Mouse (Mus musculus) CH12.LX (cell line): ENCODE data around the gene Gng8. TPM values are rescaled to one million over a fixed set of nuclear protein-coding genes. Genes with fewer than 3 reads are reported as not detected.

ENCODE experiments used
- DNase-seq: peaks from one replicate; pipeline ENCODE4 v3.0.0-alpha.2; 2013; ENCODE audit errors: extremely low read depth
- H3K27ac ChIP-seq: 2 replicates; pipeline ENCODE4 v1.5.1; 2012; ENCODE audit warnings: low read depth, mild to moderate bottlenecking, control low read depth, moderate library complexity; ENCODE audit not compliant: insufficient read depth
- H3K27me3 ChIP-seq: replicated peaks from 2 replicates; pipeline ENCODE3; 2012; ENCODE audit warnings: inconsistent platforms
- H3K36me3 ChIP-seq, 2 experiments: replicated peaks in 1 of 2; 2 replicates each; pipeline versions ENCODE3 to v1.6.1; 2012; ENCODE audit warnings: inconsistent platforms in 1 of 2, low read length in 1 of 2, mild to moderate bottlenecking in 1 of 2, mixed read lengths in 1 of 2, moderate library complexity in 1 of 2; ENCODE audit not compliant: control insufficient read depth in 1 of 2, insufficient read depth in 1 of 2
- H3K4me1 ChIP-seq, 2 experiments: 2 replicates each; pipeline ENCODE4 v1.6.1; 2012; ENCODE audit warnings: inconsistent platforms in 1 of 2, moderate library complexity in 1 of 2; ENCODE audit not compliant: insufficient read depth in 2 of 2, control insufficient read depth in 1 of 2
- H3K4me2 ChIP-seq: 2 replicates; pipeline ENCODE4 v1.6.1; 2012; ENCODE audit warnings: low read depth, mild to moderate bottlenecking, control low read depth; ENCODE audit not compliant: poor library complexity, insufficient read depth, severe bottlenecking
- H3K4me3 ChIP-seq, 3 experiments: fragments of 150-350 bp in 1 of 3; sonication (generic) in 1 of 3; replicated peaks in 1 of 3; 2 replicates each; pipeline versions ENCODE3 to v1.5.1; 2011 to 2012; ENCODE audit warnings: low read depth in 2 of 3, low read length in 2 of 3, mild to moderate bottlenecking in 2 of 3, moderate library complexity in 2 of 3, control low read depth in 1 of 3, improper control_type of control experiment in 1 of 3, inconsistent platforms in 1 of 3, mixed read lengths in 1 of 3; ENCODE audit not compliant: poor library complexity in 1 of 3
- H3K79me2 ChIP-seq: replicated peaks from 2 replicates; pipeline ENCODE4 v1.6.1; 2012; ENCODE audit warnings: mild to moderate bottlenecking, moderate library complexity; ENCODE audit not compliant: control insufficient read depth, poor library complexity, insufficient read depth, severe bottlenecking; ENCODE audit errors: extremely low read depth
- H3K9ac ChIP-seq: 2 replicates; pipeline ENCODE4 v1.6.1; 2012; ENCODE audit warnings: low read depth, mild to moderate bottlenecking, control low read depth, moderate library complexity; ENCODE audit not compliant: insufficient read depth
- H3K9me3 ChIP-seq: replicated peaks from 2 replicates; pipeline ENCODE3; 2012; ENCODE audit warnings: low read length, inconsistent platforms, mixed read lengths
- BHLHE40 ChIP-seq: IDR thresholded peaks from 2 replicates; pipeline ENCODE4 v1.6.1; 2011; ENCODE audit warnings: mild to moderate bottlenecking, low read depth, low read length, improper control_type of control experiment
- CHD1 ChIP-seq: IDR thresholded peaks from 2 replicates; pipeline ENCODE4 v1.6.1; 2012; ENCODE audit warnings: low read depth, low read length, improper control_type of control experiment, inconsistent platforms
- CHD2 ChIP-seq: IDR thresholded peaks from 2 replicates; pipeline ENCODE4 v1.6.1; 2011; ENCODE audit warnings: low read length, improper control_type of control experiment
- CTCF ChIP-seq, 2 experiments: IDR thresholded peaks in 1 of 2; conservative IDR thresholded peaks in 1 of 2; 2 replicates each; pipeline ENCODE4 v1.5.1; 2011 to 2012; ENCODE audit warnings: low read depth in 2 of 2, low read length in 2 of 2, improper control_type of control experiment in 1 of 2, inconsistent platforms in 1 of 2, mild to moderate bottlenecking in 1 of 2, moderate library complexity in 1 of 2
- E2F4 ChIP-seq: IDR thresholded peaks from 2 replicates; pipeline ENCODE4 v1.6.1; 2011; ENCODE audit warnings: low read depth, low read length, improper control_type of control experiment; ENCODE audit not compliant: insufficient replicate concordance
- ELF1 ChIP-seq: IDR thresholded peaks from 2 replicates; pipeline ENCODE4 v1.6.1; 2014; ENCODE audit warnings: low read depth, mild to moderate bottlenecking, inconsistent platforms, low read length, improper control_type of control experiment
- ETS1 ChIP-seq: conservative IDR thresholded peaks from 2 replicates; pipeline ENCODE4 v1.6.1; 2012; ENCODE audit warnings: low read depth, mild to moderate bottlenecking, inconsistent platforms, low read length, improper control_type of control experiment, moderate library complexity
- HCFC1 ChIP-seq: IDR thresholded peaks from 2 replicates; pipeline ENCODE4 v1.6.1; 2012; ENCODE audit warnings: low read depth, mild to moderate bottlenecking, inconsistent platforms, low read length, improper control_type of control experiment
- IRF4 ChIP-seq: IDR thresholded peaks from 2 replicates; pipeline ENCODE4 v1.6.1; 2014; ENCODE audit warnings: low read depth, mild to moderate bottlenecking, inconsistent platforms, low read length, improper control_type of control experiment
- JUN ChIP-seq: IDR thresholded peaks from 2 replicates; pipeline ENCODE4 v1.6.1; 2011; ENCODE audit warnings: low read depth, mild to moderate bottlenecking, low read length, improper control_type of control experiment, moderate library complexity; ENCODE audit not compliant: insufficient read depth
- JUND ChIP-seq: conservative IDR thresholded peaks from 2 replicates; pipeline ENCODE4 v1.6.1; 2011; ENCODE audit warnings: low read depth, low read length, improper control_type of control experiment
- MAFK ChIP-seq: IDR thresholded peaks from 2 replicates; pipeline ENCODE4 v1.6.1; 2011; ENCODE audit warnings: low read length, improper control_type of control experiment; ENCODE audit not compliant: insufficient replicate concordance
- MEF2A ChIP-seq: IDR thresholded peaks from 2 replicates; pipeline ENCODE4 v1.6.1; 2014; ENCODE audit warnings: low read depth, mild to moderate bottlenecking, inconsistent platforms, low read length, improper control_type of control experiment, borderline replicate concordance
- MXI1 ChIP-seq: IDR thresholded peaks from 2 replicates; pipeline ENCODE4 v1.6.1; 2011; ENCODE audit warnings: mild to moderate bottlenecking, low read depth, low read length, improper control_type of control experiment
- NRF1 ChIP-seq: IDR thresholded peaks from 2 replicates; pipeline ENCODE4 v1.6.1; 2014; ENCODE audit warnings: low read depth, mild to moderate bottlenecking, inconsistent platforms, low read length, improper control_type of control experiment, moderate library complexity
- PAX5 ChIP-seq: IDR thresholded peaks from 2 replicates; pipeline ENCODE4 v1.6.1; 2012; ENCODE audit warnings: low read length, inconsistent platforms, mixed read lengths
- POLR2A ChIP-seq: IDR thresholded peaks from 2 replicates; pipeline ENCODE4 v1.6.1; 2011; ENCODE audit warnings: low read depth, mild to moderate bottlenecking, improper control_type of control experiment, low read length
- RAD21 ChIP-seq: IDR thresholded peaks from 2 replicates; pipeline ENCODE4 v1.6.1; 2011; ENCODE audit warnings: low read depth, mild to moderate bottlenecking, low read length, improper control_type of control experiment, moderate library complexity
- SMC3 ChIP-seq: IDR thresholded peaks from 2 replicates; pipeline ENCODE4 v1.6.1; 2011; ENCODE audit warnings: low read depth, low read length, improper control_type of control experiment
- TBP ChIP-seq: conservative IDR thresholded peaks from 2 replicates; pipeline ENCODE4 v1.6.1; 2011; ENCODE audit warnings: low read depth, low read length, improper control_type of control experiment
- TCF12 ChIP-seq: IDR thresholded peaks from 2 replicates; pipeline ENCODE4 v1.6.1; 2014; ENCODE audit warnings: low read depth, mild to moderate bottlenecking, inconsistent platforms, low read length, improper control_type of control experiment
- UBTF ChIP-seq: IDR thresholded peaks from 2 replicates; pipeline ENCODE4 v1.6.1; 2012; ENCODE audit warnings: low read depth, mild to moderate bottlenecking, inconsistent platforms, low read length, improper control_type of control experiment, moderate library complexity
- USF1 ChIP-seq: IDR thresholded peaks from 2 replicates; pipeline ENCODE4 v1.6.1; 2014; ENCODE audit warnings: low read depth, mild to moderate bottlenecking, inconsistent platforms, low read length, improper control_type of control experiment
- ZC3H11A ChIP-seq: IDR thresholded peaks from 2 replicates; pipeline ENCODE4 v1.6.1; 2012; ENCODE audit warnings: low read depth, mild to moderate bottlenecking, inconsistent platforms, low read length, improper control_type of control experiment
- dilution Hi-C: fragments of 300-500 bp; cut with MboI; formaldehyde crosslinking; loops from 2 replicates; pipeline ENCODE4 v1.14.3; 2020; ENCODE audit warnings: low sequenced_read_pairs; ENCODE audit not compliant: extremely low pct_unique_long_range_greater_than_20kb, extremely low pct_ligation_motif_present
- in situ Hi-C: fragments of 300-500 bp; cut with MboI; formaldehyde crosslinking; loops from 3 replicates; pipeline ENCODE4 v1.14.3; 2019; ENCODE audit warnings: low sequenced_read_pairs, low pct_ligation_motif_present, low pct_unique_long_range_greater_than_20kb, mixed read lengths
- polyA plus RNA-seq: library from polyadenylated mRNA; unstranded; fragments of >175 nt; gene quantifications from 2 replicates; pipeline ENCODE4 v1.2.1, GENCODE M21; 2012; ENCODE audit warnings: low read depth; ENCODE audit not compliant: insufficient read length
- total RNA-seq, 2 experiments: library from RNA; depleted of rRNA; stranded (reverse); fragments of 300-350 nt in 1 of 2; fragments of >200 nt in 1 of 2; gene quantifications; 2 replicates each; pipeline ENCODE4 v1.2.3; 2012 to 2014

Gene Gng8
- total and polyA plus RNA-seq, 3 experiments, result 0.25 to 2.4 TPM; not detected in 1

DNA sequence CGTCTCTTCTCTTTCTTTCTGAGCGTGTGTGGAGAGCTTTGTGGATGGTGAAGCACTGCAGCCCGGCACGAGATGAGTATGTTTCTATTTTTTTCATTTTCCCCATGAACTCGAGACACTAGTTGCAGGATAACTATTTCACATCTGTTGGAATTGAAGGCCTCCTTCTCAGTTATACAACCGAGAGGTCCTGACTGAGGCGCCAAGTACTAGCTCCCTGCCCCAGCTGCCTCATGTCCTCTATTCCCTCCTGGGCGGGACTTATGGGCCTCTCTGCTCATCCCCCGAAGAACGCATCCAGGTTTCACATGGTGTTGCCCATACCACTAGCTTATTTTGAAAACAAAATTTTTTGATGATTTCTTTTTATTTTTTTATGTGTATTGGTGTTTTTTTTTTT is 3.9 kb downstream of the Gng8 start:
- Histone ChIP-seq H3K4me1 (peaks cover 19 to 54% of the 10 kb centered on the region in 2 experiments), H3K79me2 (no peaks in the 10 kb centered on the region), H3K4me3 (peak overlapping the region in 2 of 3 experiments; percentile 32 to 51), H3K27ac (no peak overlapping the region), H3K4me2 (peak overlapping the region; percentile 55), H3K36me3 (no peaks in the 10 kb centered on the region), H3K9ac (0 out of 2 replicates have a peak overlapping the region, but pooled peaks have one; percentile 2), H3K27me3 (peaks cover 6% of the 10 kb centered on the region), H3K9me3 (no peaks in the 10 kb centered on the region)
- in situ Hi-C loops (no loop called here), dilution Hi-C loops (no loop called here)
- TF ChIP-seq SMC3 (no peak), CHD2 (0 out of 2 replicates have a peak, but pooled peaks have one; percentile 17), BHLHE40 (0 out of 2 replicates have a peak, but pooled peaks have one; percentile 6)
- no peak for DNase-seq

DNA sequence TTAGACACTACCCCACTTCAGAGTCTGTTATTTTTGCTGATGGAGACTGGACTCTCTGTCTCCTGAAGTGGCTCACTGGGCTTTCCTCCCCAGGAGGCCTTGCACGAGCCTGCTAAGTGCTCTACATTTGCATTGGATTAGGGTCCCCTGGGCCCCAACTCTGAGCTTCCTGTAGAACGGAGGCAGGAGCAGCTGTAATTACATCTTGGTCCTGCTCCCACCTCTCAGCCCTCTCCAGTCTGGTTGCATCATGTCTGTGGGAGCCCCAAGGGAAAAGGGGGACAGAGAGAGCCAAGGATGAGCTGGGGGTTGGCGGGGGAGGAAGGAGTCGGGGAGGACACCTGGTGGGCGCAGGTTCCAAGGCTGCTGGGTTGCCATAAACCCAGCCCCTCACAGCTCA is 8.9 kb downstream of the Gng8 start:
- H3K4me1 ChIP-seq, result peaks cover 37 to 68% of the 10 kb centered on the region in 2 experiments
- H3K9ac ChIP-seq, result no peak overlapping the region
- in situ Hi-C loops (no loop called here), dilution Hi-C loops (no loop called here)
- H3K27ac ChIP-seq, result no peak overlapping the region
- H3K9me3 ChIP-seq, result no peaks in the 10 kb centered on the region
- H3K79me2 ChIP-seq, result no peaks in the 10 kb centered on the region
- no peaks in the 10 kb centered on the region for H3K27me3 ChIP-seq
- no peak for DNase-seq
- no peak overlapping the region for H3K4me2 ChIP-seq
- no peak for TF ChIP-seq JUN
- no peak for TF ChIP-seq POLR2A
- no peak for TF ChIP-seq ZC3H11A
- TF ChIP-seq E2F4, result no peak
- TF ChIP-seq ELF1, result no peak
- peak; percentile 31 for TF ChIP-seq BHLHE40
- TF ChIP-seq ETS1, result 0 out of 2 replicates have a peak, but pooled peaks have one; percentile 21
- TF ChIP-seq CHD2, result no peak
- no peak for TF ChIP-seq HCFC1
- TF ChIP-seq TBP, result 0 out of 2 replicates have a peak, but pooled peaks have one; percentile 32
- no peak overlapping the region for H3K4me3 ChIP-seq
- no peaks in the 10 kb centered on the region for H3K36me3 ChIP-seq

DNA sequence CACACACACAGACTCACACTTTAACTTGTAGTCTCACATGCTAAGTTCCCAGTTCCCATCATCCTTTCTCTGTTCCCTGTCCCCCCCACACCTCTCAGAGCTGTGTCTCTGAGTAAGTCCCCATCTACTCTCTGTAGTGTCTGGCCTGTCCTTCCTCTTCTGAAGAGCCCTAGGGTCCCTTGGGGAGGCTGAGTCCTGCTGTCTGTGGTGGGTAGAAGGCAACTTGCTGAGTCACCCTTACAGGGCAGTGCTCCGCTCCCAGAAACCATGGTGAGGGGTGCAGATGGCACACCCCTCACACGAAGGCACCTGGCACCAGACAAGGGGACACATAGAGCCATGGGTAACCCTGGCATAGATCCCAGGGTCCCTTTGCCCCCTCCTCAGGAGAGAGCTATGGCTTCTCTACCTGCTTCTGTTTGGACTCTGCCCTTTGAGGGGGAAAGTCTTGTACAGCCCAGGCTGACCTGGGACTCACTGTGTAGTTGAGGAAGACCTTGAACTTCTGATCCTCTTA is 11.9 kb downstream of the Gng8 start:
- Histone ChIP-seq H3K4me3 (no peak overlapping the region), H3K36me3 (peaks cover 0 to under 1% of the 10 kb centered on the region in 2 experiments), H3K9ac (no peak overlapping the region), H3K9me3 (no peaks in the 10 kb centered on the region), H3K27me3 (no peaks in the 10 kb centered on the region), H3K27ac (peak overlapping the region; percentile 27; the same call in 1 of the 2 replicates), H3K4me2 (0 out of 2 replicates have a peak overlapping the region, but pooled peaks have one; percentile 0), H3K79me2 (no peaks in the 10 kb centered on the region), H3K4me1 (peaks cover 56 to 82% of the 10 kb centered on the region in 2 experiments)
- DNase-seq, result peak; percentile 86
- in situ Hi-C loops, result no loop called here
- dilution Hi-C loops, result no loop called here
- TF ChIP-seq CHD1 (no peak), E2F4 (no peak), JUN (no peak), NRF1 (no peak), TBP (no peak), MAFK (peak; percentile 78), ELF1 (no peak), PAX5 (no peak), TCF12 (0 out of 2 replicates have a peak, but pooled peaks have one; percentile 20), IRF4 (peak; percentile 20; the same call in 1 of the 2 replicates), MXI1 (no peak), MEF2A (no peak), POLR2A (no peak), JUND (no peak), USF1 (no peak), ETS1 (no peak), CTCF (conservative IDR thresholded peaks at IDR 0.05 in 1 of 2, IDR thresholded peaks at IDR 0.05 in 1 of 2; ENCODE audit: low read depth in 2 of 2, low read length in 2 of 2) (no peak), RAD21 (no peak), UBTF (no peak), CHD2 (no peak)
